Mouse (Mus musculus) frontal cortex, adult 2 months (tissue): ENCODE data around the gene Mlxip. TPM values are rescaled to one million over a fixed set of nuclear protein-coding genes. Genes with fewer than 3 reads are reported as not detected.

Experiments used
- DNase-seq, 2 experiments: peaks; one replicate each; pipeline ENCODE4 v3.0.0; 2022; ENCODE audit warnings: low spot score in 1 of 2; ENCODE audit errors: extremely low spot score in 1 of 2
- polyA plus RNA-seq: library from polyadenylated mRNA; depleted of rRNA; stranded (reverse); fragments of >200 nt; gene quantifications from 2 replicates; pipeline ENCODE4 v1.2.3, GENCODE M21; 2012; rRNA removed

Mlxip gene
- polyA plus RNA-seq = 18.5 and 19.4 TPM in 2 replicates

DNA sequence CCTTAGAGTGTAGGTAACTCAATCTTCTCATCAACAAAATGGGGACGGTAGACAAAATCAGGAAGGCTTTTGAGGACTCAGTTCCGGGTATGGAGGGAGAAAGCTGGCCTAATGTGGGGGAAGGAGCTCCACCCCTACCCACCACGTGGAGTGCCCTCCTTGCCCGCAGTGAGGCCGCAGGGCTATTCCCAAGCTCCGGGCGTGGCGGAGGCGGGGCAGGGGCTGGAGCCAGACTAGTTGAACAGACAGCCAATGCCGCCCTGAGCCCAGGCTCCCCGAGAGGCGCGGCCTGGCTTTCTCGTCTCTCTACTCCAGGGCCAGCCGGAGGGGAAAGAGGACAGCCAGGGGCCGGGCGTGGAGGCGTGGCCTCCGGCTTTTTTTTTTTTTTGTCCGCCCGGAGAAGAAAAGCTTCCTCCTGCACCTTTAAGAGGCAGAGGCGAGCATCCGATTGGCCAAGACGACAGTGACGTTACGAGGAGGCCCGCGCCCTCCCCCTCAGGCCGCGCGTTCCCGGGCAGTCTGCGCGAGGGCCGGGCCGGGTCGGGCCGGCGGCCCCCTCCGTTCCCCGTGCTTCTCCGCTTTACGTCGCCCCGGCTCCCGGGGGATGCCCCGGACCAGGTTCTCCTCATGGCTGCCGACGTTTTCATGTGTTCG is at the start of gene Mlxip:
Gene Mlxip (plus strand): TSS at position 496 of the 654 bp plus-strand sequence.
- DNase-seq = peak; percentile 81 to 91

DNA sequence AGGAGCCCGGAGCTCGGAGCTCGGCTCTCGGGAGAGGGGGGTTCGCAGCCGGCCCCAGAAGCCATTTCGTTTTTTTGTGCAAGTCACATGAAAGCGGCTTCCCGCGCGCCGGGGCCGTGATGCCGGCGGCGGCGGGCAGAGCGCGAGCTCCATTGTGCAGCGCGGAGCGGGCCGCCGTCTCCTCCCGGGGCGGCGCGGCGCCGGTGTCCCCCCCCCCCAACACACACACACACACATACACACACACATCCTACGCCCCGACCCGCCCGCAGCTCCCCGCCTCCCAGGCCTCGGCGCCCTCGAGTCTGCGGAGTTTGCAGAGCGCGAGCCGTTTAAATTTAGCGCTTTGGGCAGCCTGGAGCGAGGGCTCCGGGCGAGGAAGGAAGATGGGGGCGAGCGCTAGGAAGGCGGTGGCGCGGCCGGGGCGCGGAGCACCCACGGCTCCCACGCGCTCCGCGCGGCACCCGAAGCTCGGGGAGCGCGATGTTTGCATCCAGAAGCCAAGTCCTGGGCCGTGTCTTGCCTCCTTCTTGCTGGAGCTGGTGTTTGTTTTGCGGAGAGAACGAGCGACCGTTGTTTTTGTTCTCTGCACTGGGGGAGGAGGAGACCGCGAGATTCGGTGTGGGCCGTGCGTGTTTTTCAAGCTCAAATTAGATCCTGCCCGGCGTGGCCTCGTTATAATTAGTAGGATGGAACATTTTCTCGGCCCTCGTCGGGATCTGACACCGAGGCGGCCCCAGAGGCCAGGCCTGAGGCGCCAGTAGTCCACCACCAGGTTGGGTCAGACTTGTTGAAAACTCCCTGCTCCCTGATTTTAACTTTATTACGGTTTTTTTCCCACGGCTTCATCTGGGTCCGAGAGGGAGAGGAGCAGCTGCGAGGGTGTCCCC is 49.4 kb upstream of the Mlxip start:
- DNase-seq = peak in 1 of 2 experiments; percentile 62

DNA sequence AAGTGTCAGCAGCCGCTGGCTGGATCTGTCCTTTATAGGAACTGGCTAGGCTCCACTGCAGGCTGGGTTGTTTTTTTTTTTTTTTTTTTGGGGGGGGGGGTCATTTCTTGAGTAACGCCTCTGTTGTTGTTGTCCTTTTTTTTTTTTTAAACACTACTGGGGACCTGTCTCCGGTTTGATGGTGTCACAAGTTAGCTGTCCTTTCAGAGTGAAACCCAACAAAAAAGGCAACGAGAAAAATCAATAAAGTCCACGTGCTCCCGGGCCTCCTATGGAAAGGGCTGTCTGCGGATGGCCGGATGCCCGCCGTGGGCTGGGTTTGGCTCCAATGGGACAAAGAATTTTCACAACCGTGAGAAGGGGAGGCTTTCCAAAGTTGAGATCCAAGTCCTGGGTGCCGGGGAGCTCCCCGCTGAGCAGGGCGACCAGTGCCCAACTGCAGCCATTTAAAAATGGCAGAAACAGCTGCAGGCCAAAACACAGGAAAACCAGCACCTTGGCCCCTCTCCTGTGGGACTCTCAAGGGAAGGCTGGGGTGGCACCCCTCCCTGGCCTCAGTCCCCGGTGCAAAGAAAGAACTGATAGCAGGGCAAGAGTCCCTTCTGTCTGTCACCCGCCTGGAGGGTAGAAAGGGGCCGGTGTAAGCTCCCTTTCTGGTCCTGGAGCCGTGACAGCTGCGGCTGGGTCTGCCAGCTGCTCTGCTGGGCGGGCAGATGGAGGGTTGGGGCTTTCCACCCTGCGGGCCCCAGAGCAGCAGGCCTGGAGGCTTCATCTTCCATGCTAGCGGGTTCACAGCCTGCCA is 48.5 kb upstream of the Mlxip start:
- peak in 1 of 2 experiments; percentile 72 for DNase-seq

DNA sequence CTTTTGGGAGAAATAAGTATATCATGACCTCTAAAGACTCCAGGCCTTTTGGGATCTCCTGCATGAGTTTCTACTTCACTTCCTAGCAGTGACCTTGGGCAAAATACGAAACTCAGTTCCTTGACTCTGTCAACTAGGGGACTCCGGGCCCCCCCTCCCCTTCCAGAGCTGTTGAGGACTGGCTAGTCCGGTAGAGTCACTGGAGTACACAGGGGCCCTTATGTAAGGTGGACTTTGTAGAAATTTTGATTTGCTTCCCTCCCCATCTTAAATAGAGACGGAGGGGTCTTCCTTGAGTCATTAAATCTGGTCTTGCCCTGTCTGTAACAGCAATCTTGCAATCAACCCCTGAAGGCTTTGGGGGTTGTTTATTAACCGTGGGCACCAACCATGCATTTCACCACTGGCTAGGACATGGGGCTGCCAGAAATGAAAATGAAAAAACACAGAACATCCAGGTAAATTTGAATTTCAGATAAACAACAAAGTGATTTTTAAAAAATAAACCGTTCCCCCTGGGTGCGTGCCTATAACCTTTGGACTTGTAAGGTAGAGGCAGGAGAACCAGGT is 47.8 kb upstream of the Mlxip start:
- DNase-seq = no peak

DNA sequence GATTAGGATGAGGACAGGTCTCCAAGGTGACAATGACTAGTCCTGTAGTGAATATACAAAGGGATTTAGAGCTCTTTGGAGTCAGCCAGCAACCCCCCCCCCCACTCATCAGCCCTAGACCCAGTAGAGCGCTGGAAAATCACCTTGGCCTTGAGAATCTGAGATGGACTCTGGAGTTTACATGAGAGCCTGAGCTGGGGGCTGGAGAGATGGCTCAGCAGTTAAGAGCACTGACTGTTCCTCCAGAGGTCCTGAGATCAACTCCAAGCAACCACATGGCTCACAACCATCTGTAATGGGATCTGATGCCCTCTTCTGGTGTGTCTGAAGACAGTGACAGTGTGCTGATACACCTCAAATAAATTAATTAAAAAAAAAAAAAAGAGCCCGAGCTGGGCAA is 46.6 kb upstream of the Mlxip start:
- DNase-seq = no peak

DNA sequence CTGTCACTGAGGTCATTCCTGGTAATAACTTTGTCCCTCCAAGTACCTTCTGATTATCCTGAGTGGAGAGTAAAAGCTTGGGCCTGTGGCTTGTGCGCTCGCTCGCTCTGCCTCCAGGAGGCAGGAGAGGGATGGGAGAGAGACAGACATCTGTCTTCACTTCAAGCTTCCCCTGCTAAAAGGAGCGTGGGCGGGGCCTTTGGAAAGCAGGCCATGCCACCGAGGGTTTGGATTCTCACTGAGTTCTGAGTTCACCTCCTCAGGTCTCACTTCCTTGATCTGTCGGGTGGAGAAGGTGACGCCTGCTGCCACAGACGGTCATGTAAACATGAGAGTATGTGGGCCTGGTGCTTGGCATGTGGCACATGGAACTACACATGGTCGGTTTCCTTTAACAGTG is 44.2 kb upstream of the Mlxip start:
- DNase-seq = no peak

DNA sequence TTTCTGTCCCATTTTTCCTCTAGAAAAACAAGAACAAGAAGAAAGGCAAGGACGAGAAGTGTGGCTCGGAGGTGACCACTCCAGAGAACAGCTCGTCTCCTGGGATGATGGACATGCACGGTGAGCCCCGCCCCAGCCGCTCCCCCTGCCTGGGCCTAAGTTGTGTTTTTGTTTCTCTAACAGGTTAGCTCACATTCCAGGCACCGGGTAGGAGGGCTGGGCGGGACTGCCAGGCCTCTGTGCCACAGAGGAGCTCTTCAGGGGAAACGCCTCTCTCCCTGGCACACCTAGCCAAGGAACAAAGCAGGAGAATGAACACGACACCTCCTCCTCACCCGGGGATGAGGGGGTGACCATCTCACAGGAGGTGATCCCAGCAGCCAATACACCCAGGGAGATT is 38.7 kb upstream of the Mlxip start:
- DNase-seq = no peak

DNA sequence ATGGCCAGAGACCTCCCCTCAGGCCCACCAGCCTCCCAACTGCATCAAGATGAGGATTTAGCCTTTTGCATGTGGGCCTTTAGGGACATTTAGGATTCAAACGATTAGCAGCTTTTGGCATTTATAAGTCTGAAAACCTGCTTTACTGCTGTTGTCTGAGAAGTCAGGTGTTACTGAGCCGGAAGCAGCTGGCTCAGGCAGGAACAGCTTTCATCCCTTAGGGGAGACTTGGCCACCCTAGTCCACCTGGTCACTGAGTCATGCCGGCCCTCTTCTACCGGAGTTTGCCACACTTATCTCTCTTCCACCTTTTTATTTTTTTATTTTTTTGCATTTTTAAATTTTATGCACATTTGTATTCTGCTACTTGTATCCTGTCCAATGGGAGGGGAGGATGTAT is 37.3 kb upstream of the Mlxip start:
- DNase-seq = no peak

DNA sequence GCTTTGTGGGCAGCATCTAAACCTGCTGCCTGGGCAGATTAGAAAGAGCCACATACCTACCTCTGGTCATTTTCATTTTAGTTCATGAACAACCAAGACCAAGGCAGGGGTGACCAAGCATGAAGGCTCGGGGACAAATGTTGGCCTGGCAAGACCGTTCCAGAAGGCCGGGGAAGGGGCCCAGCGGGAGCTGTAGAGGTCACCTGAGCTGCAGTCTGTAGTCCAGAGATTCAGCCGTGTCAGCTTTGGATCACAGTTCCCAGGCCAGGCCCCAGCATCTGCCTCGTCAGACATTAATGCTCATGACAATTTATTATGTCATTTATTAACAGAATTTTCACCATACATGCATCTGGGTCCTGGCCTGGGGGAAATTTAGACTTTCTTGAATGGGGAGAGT is 35.2 kb upstream of the Mlxip start:
- no peak for DNase-seq

DNA sequence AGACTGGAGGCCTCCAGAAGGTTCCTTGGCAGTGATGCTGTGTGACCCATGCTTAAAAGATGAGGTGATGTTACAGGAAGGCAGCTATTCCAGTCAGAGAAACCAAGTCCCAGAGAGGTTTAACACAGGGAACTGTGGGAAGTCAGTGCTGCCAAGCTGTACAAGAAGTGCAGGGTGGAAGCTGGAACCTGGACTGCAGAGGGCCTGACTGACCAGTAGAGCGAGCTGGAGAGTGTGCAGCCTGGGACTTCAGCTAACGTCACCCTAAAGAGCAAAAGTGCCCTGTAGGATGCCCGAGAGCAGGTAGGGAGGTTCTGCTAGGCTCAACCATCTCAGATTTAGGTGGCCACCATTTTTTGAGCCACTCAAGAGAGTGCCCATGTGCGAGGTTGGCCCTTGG is 31.7 kb upstream of the Mlxip start:
- no peak for DNase-seq

DNA sequence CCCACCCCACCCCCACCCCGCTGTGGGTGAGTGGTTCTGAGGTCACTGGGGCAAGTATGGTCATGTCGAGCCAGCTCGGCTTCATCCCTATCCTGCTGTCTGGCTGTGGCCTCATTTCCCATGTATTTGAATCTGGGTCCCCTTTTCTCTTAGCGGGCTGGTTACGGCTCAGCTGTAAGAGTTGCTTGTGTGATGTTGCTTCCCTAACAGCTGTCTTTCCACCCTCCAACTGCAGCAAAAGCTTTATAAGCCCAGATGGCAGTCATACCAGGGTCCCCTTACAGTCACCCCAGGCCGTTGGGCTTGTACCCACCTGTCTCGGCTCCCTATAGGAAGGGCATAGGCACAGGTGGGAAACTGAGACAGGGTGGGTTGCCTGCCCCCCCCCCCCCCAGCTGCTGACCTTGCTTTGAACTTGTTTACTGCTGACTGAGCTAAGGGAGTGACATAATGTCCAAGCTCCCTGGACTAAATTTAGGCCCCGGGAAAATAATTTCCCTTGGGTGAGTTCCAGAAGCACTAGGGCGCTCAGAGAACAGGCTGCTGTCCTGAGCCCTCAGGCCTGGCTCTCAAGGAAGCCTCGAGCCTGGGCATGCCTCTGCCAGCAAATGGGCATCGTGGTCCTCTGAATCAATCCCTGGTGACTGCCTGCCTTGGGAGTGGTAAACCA is 30.2 kb upstream of the Mlxip start:
- DNase-seq = no peak

DNA sequence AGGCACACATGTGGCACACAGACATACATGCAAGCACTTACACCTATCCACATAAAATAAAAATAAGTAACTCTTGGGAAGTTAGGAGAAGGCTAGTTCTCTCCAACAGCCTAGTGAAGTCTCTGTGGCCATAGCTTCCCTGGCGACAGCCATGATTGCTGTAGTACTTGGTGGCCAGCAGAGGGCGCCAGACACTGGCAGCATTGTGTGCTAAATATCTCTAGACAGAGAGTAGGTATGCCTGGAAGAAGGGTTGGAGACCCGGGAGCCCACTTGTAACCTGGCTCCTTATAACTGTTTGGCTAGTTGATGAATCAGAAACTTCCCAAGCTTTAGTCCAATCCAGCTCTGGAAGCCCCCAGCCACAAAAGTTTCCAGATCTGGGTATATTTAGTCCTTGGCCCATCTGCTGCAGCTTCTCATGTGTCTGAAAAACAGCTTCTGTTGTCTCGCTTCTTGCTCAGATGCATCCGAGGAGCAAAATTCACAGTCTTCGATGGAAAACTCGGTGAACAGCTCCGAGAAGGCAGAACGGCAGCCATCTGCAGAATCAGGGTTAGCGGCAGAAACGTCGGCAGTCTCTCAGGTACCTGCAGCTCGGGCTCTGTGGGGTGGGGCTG is 25.6 kb upstream of the Mlxip start:
- DNase-seq = peak in 1 of 2 experiments; percentile 64

DNA sequence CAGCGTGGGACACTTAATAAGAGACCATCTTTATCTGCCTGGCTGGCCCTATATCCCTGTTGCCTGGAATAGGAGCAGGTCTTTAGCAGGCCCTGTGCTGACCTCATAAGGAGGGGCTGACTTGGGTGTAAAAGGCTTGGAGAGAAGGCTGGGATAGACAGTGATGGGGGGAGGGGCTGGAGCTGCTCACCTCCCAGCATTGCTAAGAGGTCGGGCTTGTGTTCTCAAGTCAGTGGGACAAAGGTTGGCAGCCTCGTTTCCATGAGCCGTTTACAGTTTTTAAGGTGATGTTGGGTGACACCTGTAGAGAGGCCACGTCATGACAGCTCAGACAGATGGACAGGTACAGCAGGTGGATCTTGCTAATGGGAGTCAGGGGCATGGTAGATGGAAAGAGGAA is 24.5 kb upstream of the Mlxip start:
- DNase-seq = no peak

DNA sequence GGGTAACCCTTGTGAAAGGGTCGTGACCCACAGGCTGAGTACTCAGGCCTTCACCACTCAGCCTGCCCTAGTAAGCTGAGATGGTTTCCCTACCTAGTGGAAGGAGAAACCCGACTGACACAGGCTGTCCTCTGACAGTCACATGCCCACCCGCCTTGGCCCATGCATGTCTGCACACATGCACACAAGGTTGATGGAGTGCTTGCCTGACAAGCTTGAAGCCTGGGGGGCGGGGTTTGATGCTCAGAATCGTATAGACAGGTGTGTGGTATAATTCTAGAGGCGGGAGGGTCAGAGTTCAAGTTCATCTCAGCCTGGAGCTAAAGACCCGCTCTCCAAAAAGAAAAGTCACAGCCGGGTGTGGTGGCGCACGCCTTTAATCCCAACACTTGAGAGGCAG is 19.3 kb upstream of the Mlxip start:
- DNase-seq = no peak

DNA sequence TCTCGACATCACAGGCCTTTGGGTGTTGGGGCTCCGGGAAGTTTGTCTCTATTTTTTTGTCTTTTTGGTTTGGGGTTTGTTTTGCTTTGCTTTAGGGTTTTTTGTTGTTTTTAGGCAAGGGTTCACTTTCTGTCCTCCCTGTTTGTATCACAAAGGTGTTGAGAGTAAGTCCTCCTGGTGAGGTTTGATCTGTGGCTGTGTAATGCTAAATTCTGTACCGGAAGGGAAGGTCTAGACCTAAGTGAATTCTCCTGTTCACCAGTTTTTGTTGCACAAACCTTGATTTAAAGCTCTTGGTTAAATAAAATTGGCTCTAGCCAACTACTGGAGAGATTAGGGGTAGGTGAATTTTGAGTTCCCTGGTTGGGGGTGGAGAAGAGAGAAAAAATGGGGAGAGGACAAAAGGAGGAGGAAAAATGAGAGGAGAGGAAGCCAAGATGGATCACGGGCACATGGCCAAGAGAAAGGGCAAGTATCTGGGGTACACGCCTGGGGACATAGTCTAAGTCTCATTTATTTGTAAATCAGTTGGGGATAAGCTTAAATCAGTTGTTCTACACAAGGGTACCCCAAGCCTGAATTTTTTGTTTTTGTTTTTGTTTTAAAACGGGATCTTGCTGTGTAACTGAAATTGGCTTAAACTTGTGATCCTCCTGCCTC is 18.7 kb upstream of the Mlxip start:
- DNase-seq = no peak

DNA sequence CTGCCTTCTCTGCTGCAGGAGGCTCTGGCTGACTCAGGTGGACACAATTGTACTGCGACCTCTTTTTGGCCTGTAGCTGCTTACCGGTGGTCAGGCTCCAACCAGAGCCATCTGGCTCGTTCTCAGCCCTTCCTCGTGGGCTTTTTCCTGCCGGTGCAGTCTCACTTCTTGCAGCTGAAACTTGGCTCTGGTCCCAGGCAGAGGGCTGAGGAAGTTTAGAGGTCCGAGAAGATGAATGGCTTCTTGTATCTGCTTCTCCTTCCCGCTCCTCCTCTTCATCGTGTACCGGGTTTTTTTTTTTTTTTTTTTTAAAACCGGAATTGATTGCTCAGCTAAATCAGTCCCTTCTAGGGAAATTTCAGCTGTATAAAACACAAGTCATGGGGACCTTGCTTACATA is 18.0 kb upstream of the Mlxip start:
- peak in 1 of 2 experiments; percentile 73 for DNase-seq

DNA sequence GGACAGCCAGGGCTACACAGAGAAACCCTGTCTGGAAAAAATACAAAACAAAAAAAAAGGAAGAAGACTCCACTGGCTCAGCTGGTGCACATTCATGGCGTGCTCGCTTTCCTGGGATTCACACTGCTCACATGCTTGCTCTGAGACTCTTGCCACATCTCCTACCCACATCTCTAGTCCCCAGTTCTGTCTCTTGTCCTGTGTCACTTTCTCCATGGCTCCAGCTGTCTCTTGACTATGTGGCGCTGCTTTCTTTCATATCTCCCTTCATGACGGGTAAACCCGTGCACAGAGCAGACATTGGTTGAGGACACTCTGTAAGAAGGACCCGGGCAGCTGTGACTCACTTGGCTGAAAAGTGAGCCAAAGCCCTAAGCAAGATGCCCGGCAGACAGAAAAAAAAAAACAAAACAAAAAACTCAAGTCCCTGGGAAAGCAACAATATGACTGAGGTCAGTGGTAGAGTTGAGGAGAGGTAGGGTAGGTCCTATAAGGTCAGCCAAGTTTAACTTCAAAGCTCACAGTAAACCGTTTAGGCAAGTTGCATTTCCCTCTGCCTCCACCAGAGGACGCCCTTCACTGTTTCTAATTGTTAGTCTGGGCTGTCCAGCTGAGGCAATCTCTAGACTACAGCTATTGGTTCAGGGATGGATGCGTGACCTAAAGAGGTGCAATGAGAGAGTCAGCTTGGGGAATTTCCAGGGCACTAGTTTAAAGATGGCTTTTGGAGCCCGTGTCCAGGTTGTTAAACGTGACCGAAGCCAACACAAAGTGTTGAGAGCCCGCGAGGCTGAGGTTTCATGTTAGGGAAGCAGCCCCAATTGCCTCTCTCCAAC is 17.3 kb upstream of the Mlxip start:
- peak in 1 of 2 experiments; percentile 89 for DNase-seq

DNA sequence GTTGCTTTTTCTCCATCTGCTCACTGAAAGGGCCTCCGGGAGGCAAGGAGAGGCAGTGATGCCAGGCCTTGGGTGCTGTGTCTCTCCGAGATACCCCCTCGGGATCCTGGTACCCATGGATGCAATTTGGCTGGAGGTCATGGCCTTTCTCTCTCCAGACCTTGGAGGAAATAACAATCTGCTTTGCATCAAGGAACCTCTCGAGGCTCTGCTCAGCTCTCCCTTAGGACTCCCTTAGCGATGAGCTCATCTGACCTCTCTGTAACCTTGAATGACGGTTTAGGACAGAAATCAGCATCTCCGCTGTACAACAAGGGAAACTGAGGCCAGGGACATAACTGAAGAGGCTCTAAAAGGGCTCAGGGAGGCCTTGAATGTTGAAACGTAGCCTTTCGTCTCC is 15.9 kb upstream of the Mlxip start:
- DNase-seq = no peak
